Mouse (Mus musculus): ENCODE data around the gene Haspin.

Haspin gene

GRCm38 (mm10) chr11:73087700-73088480 lies 50.2 kb downstream of the Haspin start:
- DNase-seq (ENCODE audit: low spot score): peak; percentile 10
